Mouse (Mus musculus): ENCODE results near the gene Crispld2. TPM values are rescaled to one million over a fixed set of nuclear protein-coding genes. Genes with fewer than 3 reads are reported as not detected.

Gene Crispld2
- total RNA-seq, 1 experiment: 12.1 TPM

DNA sequence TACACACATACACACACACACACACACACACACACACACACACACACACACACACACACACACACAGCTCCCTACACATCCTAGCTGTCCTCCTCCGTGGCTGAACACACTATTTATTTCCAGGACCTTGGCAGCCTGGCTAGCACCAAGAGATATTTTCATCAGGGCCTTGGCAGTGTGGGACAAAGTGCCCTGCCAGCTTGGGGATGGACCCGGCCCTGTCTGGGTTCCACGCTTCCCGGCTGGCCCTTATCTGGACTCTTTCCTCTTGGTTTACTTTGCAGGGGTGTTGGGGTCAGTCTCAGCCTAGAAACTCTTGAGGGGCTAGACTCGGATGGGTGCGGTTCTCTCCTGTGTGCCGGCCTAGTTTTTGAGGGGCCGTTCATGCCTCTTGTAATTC, 8.2 kb downstream of the Crispld2 start:
- in situ Hi-C loops (cut with MboI; ENCODE audit: low sequenced_read_pairs in 2 of 2, unreplicated experiment in 2 of 2): no loop called here
- no peaks in the 10 kb centered on the region for H3K36me3 ChIP-seq (ENCODE audit: control insufficient read depth, insufficient read depth, low read length, poor library complexity, severe bottlenecking)
- no peak overlapping the region for H3K27ac ChIP-seq (ENCODE audit: insufficient read depth, low read depth, low read length, poor library complexity, severe bottlenecking)
- H3K4me3 ChIP-seq (ENCODE audit: insufficient read depth in 1 of 2, low read depth in 1 of 2, low read length in 2 of 2, poor library complexity in 1 of 2, severe bottlenecking in 1 of 2): no peak overlapping the region
- H3K9me3 ChIP-seq (ENCODE audit: control insufficient read depth, insufficient read depth, low read depth, low read length): no peaks in the 10 kb centered on the region
- H3K4me1 ChIP-seq (ENCODE audit: control insufficient read depth in 2 of 2, insufficient read depth in 2 of 2, low read length in 2 of 2, poor library complexity in 1 of 2): no peaks in the 10 kb centered on the region
- no peak for DNase-seq (ENCODE audit: low read depth, low spot score)
- TF ChIP-seq ZC3H11A (IDR thresholded peaks at IDR 0.05; ENCODE audit: borderline replicate concordance, low read depth, low read length) (no peak), HCFC1 (IDR thresholded peaks at IDR 0.05; ENCODE audit: borderline replicate concordance, insufficient read depth, low read length) (no peak), CHD2 (IDR thresholded peaks at IDR 0.05; ENCODE audit: low read depth, low read length) (no peak)
- no peak overlapping the region for H3K9ac ChIP-seq (ENCODE audit: insufficient read depth, low read depth, low read length, poor library complexity, severe bottlenecking)

DNA sequence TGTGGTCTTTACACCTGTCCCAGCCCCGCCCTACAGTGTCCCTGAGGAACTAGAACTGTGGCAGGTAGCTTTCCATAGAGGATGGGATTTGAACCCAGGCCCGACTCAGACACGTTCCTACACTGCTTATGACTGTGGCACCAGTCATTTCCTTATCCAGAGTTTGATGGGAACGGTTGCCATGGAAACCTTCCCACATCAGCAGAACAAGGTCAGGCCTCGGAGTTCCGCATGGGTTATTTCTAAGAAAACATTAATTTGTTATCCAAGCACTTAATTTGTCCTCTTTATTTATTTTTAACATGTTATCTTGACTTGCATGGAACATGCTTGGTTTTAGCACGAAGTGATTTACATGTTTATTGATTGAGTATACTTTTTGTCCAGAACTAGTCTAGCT, 9.5 kb downstream of the Crispld2 start:
- TF ChIP-seq ZNF384 (IDR thresholded peaks at IDR 0.05; ENCODE audit: low read depth, low read length) (no peak), ZC3H11A (IDR thresholded peaks at IDR 0.05; ENCODE audit: borderline replicate concordance, low read depth, low read length) (no peak), CHD2 (IDR thresholded peaks at IDR 0.05; ENCODE audit: low read depth, low read length) (no peak), MAFK (IDR thresholded peaks at IDR 0.05; ENCODE audit: insufficient read depth, low read depth, low read length) (no peak), HCFC1 (IDR thresholded peaks at IDR 0.05; ENCODE audit: borderline replicate concordance, insufficient read depth, low read length) (no peak)
- H3K9me3 ChIP-seq (ENCODE audit: control insufficient read depth, insufficient read depth, low read depth, low read length): no peaks in the 10 kb centered on the region
- no peak overlapping the region for H3K9ac ChIP-seq (ENCODE audit: insufficient read depth, low read depth, low read length, poor library complexity, severe bottlenecking)
- no peak overlapping the region for H3K27ac ChIP-seq (ENCODE audit: insufficient read depth, low read depth, low read length, poor library complexity, severe bottlenecking)
- H3K4me3 ChIP-seq (ENCODE audit: insufficient read depth in 1 of 2, low read depth in 1 of 2, low read length in 2 of 2, poor library complexity in 1 of 2, severe bottlenecking in 1 of 2): no peak overlapping the region
- in situ Hi-C loops (cut with MboI; ENCODE audit: low sequenced_read_pairs in 2 of 2, unreplicated experiment in 2 of 2): no loop called here
- no peaks in the 10 kb centered on the region for H3K4me1 ChIP-seq (ENCODE audit: control insufficient read depth in 2 of 2, insufficient read depth in 2 of 2, low read length in 2 of 2, poor library complexity in 1 of 2)
- no peak for DNase-seq (ENCODE audit: low read depth, low spot score)
- no peaks in the 10 kb centered on the region for H3K36me3 ChIP-seq (ENCODE audit: control insufficient read depth, insufficient read depth, low read length, poor library complexity, severe bottlenecking)

DNA sequence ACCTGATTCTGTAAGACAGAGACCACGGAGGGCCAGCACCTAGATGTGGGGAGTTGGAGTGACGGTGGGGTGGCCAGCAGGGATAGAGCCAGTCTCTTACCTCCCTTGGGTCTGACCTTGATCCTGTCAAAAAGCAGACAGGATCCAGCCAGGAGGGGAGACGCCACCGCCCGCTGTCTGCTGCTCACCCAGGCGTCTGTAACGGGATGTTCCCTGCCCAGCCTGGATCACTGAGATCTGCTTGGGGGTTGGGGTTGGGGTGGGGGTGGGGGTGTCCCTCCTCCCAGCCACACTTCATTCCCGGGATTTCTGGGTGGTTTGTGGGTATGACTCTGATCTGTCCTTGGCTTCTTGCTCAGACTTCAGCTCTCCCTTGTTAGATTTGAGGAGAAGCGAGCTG, 10.1 kb downstream of the Crispld2 start:
- no peak overlapping the region for H3K4me3 ChIP-seq (ENCODE audit: insufficient read depth in 1 of 2, low read depth in 1 of 2, low read length in 2 of 2, poor library complexity in 1 of 2, severe bottlenecking in 1 of 2)
- in situ Hi-C loops (cut with MboI; ENCODE audit: low sequenced_read_pairs in 2 of 2, unreplicated experiment in 2 of 2): no loop called here
- H3K27ac ChIP-seq (ENCODE audit: insufficient read depth, low read depth, low read length, poor library complexity, severe bottlenecking): no peak overlapping the region
- no peaks in the 10 kb centered on the region for H3K4me1 ChIP-seq (ENCODE audit: control insufficient read depth in 2 of 2, insufficient read depth in 2 of 2, low read length in 2 of 2, poor library complexity in 1 of 2)
- DNase-seq (ENCODE audit: low read depth, low spot score): no peak
- TF ChIP-seq ZC3H11A (IDR thresholded peaks at IDR 0.05; ENCODE audit: borderline replicate concordance, low read depth, low read length) (no peak), MAFK (IDR thresholded peaks at IDR 0.05; ENCODE audit: insufficient read depth, low read depth, low read length) (no peak), ZNF384 (IDR thresholded peaks at IDR 0.05; ENCODE audit: low read depth, low read length) (no peak), CHD2 (IDR thresholded peaks at IDR 0.05; ENCODE audit: low read depth, low read length) (no peak), HCFC1 (IDR thresholded peaks at IDR 0.05; ENCODE audit: borderline replicate concordance, insufficient read depth, low read length) (no peak)
- H3K36me3 ChIP-seq (ENCODE audit: control insufficient read depth, insufficient read depth, low read length, poor library complexity, severe bottlenecking): no peaks in the 10 kb centered on the region
- H3K9me3 ChIP-seq (ENCODE audit: control insufficient read depth, insufficient read depth, low read depth, low read length): no peaks in the 10 kb centered on the region
- no peak overlapping the region for H3K9ac ChIP-seq (ENCODE audit: insufficient read depth, low read depth, low read length, poor library complexity, severe bottlenecking)

DNA sequence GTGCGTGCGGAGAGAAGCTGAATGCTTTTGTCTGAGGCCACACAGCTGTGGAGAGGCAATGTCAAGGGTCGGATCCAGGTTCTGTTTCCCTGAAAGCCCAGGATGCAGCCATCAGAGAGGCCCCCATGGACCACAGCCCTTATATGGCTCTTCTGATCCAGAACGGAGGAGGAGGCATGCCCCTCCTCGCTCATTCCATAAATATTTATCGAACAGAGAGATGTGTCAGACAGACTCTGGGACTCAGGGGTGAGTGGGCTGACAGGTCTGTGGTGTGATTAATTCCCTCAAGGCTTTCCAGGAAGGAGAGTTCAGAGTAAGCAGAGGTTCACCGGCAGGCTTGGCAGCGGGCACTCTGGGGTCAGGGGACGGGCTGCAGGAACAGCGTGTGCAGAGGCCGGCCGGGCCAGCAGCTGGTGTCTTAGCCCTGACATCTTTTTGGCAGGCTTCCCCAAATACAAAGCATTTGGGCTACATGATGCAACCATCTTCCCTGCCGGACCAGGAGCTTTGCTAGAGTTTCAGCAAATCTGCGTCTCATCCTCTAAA, 12.0 kb downstream of the Crispld2 start:
- H3K27ac ChIP-seq (ENCODE audit: insufficient read depth, low read depth, low read length, poor library complexity, severe bottlenecking): no peak overlapping the region
- no peaks in the 10 kb centered on the region for H3K4me1 ChIP-seq (ENCODE audit: control insufficient read depth in 2 of 2, insufficient read depth in 2 of 2, low read length in 2 of 2, poor library complexity in 1 of 2)
- in situ Hi-C loops (cut with MboI; ENCODE audit: low sequenced_read_pairs in 2 of 2, unreplicated experiment in 2 of 2): no loop called here
- H3K36me3 ChIP-seq (ENCODE audit: control insufficient read depth, insufficient read depth, low read length, poor library complexity, severe bottlenecking): no peaks in the 10 kb centered on the region
- H3K4me3 ChIP-seq (ENCODE audit: insufficient read depth in 1 of 2, low read depth in 1 of 2, low read length in 2 of 2, poor library complexity in 1 of 2, severe bottlenecking in 1 of 2): no peak overlapping the region
- H3K9me3 ChIP-seq (ENCODE audit: control insufficient read depth, insufficient read depth, low read depth, low read length): no peaks in the 10 kb centered on the region
- TF ChIP-seq HCFC1 (IDR thresholded peaks at IDR 0.05; ENCODE audit: borderline replicate concordance, insufficient read depth, low read length) (no peak), ZNF384 (IDR thresholded peaks at IDR 0.05; ENCODE audit: low read depth, low read length) (no peak), CHD2 (IDR thresholded peaks at IDR 0.05; ENCODE audit: low read depth, low read length) (no peak), ZC3H11A (IDR thresholded peaks at IDR 0.05; ENCODE audit: borderline replicate concordance, low read depth, low read length) (no peak), MAFK (IDR thresholded peaks at IDR 0.05; ENCODE audit: insufficient read depth, low read depth, low read length) (no peak)
- no peak overlapping the region for H3K9ac ChIP-seq (ENCODE audit: insufficient read depth, low read depth, low read length, poor library complexity, severe bottlenecking)
- DNase-seq (ENCODE audit: low read depth, low spot score): no peak
